Mouse (Mus musculus): ENCODE measurements at regions not wholly inside any gene's neighbourhood (a gene's known extent, or its start where the extent isn't known, plus 50 kb on each side); places are given as distances from the start of the nearest gene placed in this dataset.

DNA sequence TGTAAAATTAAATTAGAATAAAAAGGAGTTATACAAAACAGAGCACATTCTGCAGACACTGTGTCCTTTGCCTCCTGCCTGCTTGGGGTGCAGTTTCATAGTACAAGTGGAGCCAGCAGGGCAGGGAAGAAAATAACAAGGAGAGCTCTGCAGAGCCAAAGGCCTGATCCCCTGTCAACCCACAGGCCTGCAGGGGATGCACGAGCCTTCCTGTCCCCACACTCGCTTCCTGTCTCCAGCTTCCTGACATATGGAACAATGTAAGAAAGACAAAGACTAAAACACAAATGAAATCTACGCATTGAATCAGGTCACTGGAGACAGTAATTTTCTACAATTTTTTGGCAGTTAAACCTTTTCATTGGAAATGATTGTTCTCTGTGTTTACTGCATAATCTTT is 861.8 kb downstream of the Efnb2 start:
- no peak for DNase-seq (ENCODE audit: low spot score in 2 of 2)

DNA sequence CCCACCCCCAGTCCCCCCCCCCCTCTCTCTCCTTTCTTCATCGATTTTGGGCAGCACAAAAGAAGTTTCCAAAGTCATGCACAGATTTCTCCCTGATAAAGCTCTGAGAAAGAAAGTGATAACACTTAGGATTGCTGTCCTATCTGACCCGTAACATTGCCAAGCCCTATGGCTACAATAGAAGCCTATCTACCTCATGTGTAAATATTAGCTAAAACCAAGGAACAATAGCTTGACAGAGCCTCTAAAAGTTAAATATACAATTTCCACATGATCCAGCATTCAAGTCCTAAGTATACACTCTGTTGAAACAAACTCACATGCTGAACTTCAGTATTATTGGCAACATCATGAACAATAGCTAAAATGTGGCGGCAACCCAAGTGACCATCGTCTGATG is 864.9 kb downstream of the Efnb2 start:
- DNase-seq (ENCODE audit: low spot score in 2 of 2) = no peak

DNA sequence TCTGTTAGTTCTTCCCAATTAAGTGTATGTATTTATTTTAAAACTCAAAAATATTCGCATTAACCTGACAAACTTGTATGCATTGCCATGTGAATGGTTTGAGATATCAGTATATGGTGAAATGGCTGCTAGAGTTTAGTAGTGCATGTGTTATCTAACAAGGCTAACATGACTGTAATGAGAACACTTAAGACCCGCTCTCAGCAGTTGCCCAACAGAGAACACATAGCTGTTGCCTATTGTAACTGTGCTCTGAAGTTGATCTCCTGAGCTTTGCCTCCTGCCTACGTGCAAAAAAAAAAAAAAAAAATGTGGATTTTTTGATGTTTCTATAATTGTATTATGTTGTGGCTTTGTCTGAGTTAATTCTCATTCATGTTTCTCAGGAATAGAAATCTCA is 897.2 kb downstream of the Efnb2 start:
- DNase-seq (ENCODE audit: low spot score in 2 of 2) = no peak

DNA sequence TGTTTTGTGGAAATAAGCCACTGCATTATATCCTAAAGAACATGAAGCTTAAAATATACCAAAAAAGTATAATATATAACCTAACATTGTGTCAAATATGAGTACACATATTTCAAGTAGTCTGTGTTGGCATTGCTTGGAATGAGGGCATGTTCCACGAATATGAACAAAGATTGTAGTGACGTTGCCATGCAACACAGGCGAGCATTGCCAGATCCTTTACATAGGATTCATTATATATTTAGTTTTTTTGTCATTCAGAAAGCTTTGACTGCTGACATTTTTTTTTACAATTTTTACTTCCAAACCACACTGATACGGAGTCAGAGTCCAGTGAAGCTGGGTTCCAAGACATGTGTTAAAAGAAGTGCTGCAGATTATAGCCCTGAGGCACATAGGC is 900.1 kb downstream of the Efnb2 start:
- no peak for DNase-seq (ENCODE audit: low spot score in 2 of 2)

DNA sequence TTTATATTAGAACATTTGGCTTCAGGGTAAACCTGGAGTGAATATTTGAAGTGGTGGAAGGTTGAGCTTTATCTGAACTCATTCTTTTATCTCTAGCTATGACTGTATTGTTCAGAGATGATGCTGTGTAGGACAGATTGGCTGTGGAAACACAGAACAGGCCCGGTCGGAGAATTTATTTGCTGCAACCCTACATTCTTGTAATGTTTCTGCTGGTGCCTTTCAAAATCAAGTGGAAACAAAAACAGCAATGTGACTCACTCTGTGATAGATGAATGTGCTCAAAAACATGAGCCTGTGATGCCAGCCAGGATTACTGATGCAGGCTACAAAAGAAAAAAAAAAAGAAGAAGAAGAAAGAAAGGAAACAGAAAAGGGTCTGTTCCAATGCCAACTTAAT is 928.3 kb downstream of the Efnb2 start:
- DNase-seq (ENCODE audit: low spot score in 2 of 2) = no peak

DNA sequence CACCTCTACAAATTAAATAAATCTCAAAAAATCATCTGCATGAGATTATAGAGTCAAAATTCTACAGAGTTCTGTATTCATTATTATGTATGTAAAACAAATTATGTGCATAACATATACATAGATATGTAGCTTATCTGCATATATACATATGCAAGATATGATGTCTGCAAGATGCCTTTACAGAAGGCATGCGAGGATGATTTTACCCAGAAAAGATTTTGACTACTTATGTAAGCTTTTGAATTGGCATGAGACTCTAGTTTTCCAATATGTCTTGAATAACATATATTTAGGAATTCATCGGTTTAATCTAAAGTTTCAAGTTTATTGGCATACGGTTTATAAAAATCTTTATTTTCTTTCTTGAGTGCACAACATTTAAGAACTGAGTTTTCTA is 939.2 kb downstream of the Efnb2 start:
- no peak for DNase-seq (ENCODE audit: low spot score in 2 of 2)

DNA sequence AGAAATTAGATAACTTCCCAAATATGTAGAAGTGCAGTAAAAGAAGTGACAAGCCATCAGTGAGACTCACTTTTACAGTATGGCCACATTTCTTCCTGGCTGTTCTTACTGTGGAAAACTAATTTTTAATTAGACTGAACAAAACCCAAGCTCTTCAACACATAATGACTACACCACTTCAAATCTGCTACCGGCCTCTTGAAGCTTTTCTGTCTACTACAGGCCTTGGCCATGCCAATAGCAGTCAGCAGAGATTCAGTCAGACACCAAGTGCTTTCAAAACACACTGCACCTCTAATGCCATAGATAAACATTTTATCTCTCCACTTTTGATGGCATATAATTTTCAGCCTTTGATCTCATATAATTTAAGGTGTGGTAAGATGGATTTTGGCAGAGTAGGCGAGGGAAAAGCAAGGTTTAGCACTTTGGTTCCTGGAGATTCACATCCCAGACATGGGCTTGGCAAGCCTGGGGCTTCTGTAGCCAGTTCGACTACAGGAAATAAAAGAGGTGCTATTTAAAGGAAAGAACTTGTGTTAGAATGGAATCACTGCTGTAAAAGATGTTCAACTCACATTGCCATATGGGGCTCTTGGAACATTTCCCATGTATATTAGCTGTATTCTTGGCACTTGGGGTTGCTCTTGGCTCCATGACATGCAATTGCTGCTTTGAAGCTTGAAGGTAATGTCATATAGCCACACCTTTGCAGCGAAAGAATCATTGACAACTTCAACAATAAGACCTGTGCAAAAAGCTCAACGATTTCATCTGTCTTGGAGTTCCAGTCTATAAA is 941.9 kb downstream of the Efnb2 start:
- DNase-seq (ENCODE audit: low spot score in 2 of 2) = no peak

DNA sequence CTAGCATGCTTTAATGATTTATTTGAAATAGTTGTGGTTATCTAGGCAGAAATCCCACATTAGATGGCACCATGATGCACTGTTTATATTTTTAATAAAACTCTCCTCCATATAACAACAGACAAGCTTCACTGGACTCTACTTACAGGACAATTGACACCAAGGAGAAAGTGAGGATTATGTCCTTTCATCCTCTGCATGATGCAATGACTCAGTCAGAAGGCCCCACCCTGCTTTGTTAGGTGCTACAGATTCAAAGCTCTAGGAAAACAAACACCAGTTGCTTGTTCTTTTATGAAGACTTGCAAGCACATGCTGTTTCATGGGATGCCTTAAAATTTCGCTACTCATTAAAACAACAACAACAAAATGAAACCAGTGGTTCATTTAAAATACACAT is 950.3 kb downstream of the Efnb2 start:
- no peak for DNase-seq (ENCODE audit: low spot score in 2 of 2)

DNA sequence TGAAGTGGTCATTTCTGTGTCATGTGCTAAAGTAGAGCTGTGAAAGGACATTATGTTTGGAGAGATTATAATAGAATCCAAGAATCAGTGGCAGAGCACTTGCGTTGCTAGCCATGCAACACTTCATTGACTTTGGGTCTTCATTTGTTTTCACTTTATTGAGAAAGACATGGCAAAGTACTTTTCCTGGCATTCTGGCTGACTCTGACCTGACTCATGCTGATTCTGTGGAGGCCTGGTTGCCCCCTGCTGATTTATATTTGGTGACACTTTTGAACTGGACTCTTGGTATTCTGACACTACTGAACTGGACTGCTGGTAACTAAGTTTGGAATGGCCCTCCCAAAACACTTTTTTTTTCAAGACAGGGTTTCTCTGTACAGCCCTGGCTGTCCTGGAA is 951.6 kb downstream of the Efnb2 start:
- DNase-seq (ENCODE audit: low spot score in 2 of 2) = no peak

DNA sequence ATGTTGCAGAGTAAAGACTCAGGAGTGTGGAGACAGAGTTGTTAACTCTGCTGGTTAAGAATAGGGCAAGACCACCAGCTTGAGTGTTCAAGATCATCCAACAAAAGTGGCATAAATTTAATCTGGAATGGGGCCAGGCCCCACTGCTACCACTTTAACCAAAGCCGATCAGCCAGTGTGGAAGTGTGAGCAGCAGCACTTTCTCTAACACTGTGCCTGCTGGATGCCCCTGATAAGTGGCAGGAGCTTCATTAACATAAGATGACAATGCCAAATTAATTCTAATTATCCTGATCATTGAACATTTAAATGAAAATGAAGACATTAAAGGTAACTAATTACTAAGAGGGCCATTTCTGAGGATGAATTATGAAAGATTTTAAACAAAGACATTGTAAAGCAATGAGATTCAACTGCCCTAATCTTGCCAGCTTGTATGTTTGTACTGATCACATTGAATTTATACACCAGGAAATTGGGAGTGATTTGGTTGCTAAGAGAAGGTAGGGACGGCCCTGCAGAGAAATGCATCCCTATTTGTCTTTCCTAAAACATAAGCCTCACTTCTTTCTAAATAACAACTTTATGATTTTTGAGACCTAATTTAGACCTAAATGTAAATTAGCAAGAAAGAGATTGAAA is 969.6 kb downstream of the Efnb2 start:
- no peak for DNase-seq (ENCODE audit: low spot score in 2 of 2)

DNA sequence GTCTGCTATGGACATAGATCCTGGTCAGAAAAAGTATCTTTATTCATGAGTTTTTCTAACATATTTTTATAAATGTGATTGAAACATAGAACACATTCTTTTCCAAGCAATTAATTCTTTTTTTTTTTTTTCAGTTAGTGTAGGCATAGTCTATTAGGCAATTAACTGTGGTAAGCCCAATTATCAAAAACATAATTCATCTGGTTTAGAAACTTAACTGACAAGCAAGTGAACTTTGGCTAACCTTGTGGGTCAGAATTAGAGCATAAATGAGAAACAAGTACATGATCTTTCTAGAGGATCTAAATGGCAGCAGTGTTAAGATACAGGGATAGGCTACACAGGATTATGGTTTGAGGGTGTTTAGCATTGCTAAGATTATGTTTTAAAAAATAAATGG is 1007.2 kb downstream of the Efnb2 start:
- no peak for DNase-seq (ENCODE audit: low spot score in 2 of 2)
